Mouse (Mus musculus) megakaryocyte, embryonic 14.5 days (primary cell): ENCODE data around the gene Vamp8.

ENCODE experiments used
- FLI1 ChIP-seq: IDR thresholded peaks from 2 replicates; pipeline ENCODE4 v1.6.1; 2012; ENCODE audit warnings: low read length, inconsistent platforms, mixed read lengths
- GATA1 ChIP-seq: IDR thresholded peaks from 3 replicates; pipeline ENCODE4 v1.6.1; 2012; ENCODE audit warnings: mixed read lengths, low read length, inconsistent platforms, borderline replicate concordance

DNA sequence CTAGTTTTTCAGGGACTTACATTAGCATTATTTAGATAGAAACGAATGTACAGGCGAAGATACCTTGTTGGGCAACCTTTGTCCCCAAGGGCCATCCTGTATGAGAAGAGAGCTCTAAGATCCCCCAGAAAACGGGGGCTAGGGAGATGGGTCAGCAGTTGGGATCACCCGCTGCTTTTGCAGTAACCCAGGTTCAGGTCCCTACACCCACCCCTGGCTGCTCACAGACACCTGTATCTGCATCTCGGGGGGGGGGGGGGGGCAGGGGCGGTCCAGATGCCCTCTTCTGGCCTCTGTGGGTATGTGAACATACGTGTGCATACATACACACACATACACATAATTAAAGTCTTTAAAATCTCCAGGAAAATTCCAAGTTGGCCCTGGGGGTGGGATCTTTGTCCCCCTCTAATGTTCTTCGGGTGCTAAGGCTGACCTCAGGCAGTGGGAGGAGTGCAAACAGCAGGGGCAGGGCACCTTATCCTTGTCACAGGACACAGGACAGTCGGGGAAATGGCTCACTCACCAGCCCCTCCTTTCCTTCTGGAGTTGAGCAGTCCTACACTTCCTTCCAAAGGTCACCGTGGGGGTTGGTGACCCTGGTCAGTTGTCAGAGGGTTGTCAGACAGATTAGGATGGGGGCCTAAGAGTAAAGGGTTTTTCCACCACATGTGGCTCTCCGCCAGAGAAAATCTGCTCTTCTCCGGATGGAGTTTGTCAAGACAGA is 455 bp upstream of the Vamp8 start:
- no peak for TF ChIP-seq GATA1
- TF ChIP-seq FLI1, result no peak
